Mouse (Mus musculus) cerebral cortex, adult 2 months (tissue): Measurements from ENCODE around the gene Kcnma1.

ENCODE experiments used
- WGBS: fragments of 180-500 bp; shearing (Covaris S2); methylation state at CpG from one replicate; pipeline ENCODE4 v1.1.7; 2018; 5-methylcytosine and 5-hydroxymethylcytosine counted together

Kcnma1 gene

GRCm38 (mm10) chr14:23300443-23300842, 713.8 kb downstream of the Kcnma1 start:
- 88% methylated on average over 2 of the region's 2 CpGs for WGBS

- 52% methylated on average over 2 of the region's 2 CpGs for WGBS
Observed at GRCm38 (mm10) chr14:23290634-23291033, 723.7 kb downstream of the Kcnma1 start.

GRCm38 (mm10) chr14:23266554-23267309, 747.6 kb downstream of the Kcnma1 start:
- WGBS = 57% methylated on average over 4 of the region's 4 CpGs

GRCm38 (mm10) chr14:23253154-23253553, 761.1 kb downstream of the Kcnma1 start:
- WGBS = 84% methylated on average over 4 of the region's 4 CpGs

- 82% methylated on average over 5 of the region's 5 CpGs for WGBS
Observed at GRCm38 (mm10) chr14:23244446-23244845, 769.8 kb downstream of the Kcnma1 start.
